Comparison of ENCODE assay signal across 22 mouse cellular contexts in genomic region chr7:49476163-49476562, GRCm38 (mm10).
DNase-seq lines count a peak whose midpoint lies in the region; ATAC-seq and TF ChIP-seq lines count a peak whose summit lies in the region.
"Had no signal": no experiment of that assay in that cellular context is flagged by ENCODE, and none has a peak within 500 bp of the region (broad histone marks: within the 10 kb centered on the region; RNA-seq: fewer than 3 reads in every experiment).

No protein-coding gene starts in this region.

- no peak overlapping the region for H3K9ac ChIP-seq in kidney, postnatal 0 days (ENCODE audit: low read depth, low read length)
- no peak overlapping the region for H3K9ac ChIP-seq in liver, embryonic 16.5 days (ENCODE audit: low read depth, low read length)
- H3K9ac ChIP-seq in liver, postnatal 0 days (replicated peaks) = no peak overlapping the region
- H3K9ac ChIP-seq in stomach, postnatal 0 days (ENCODE audit: low read length) = no peak overlapping the region
- H3K9ac ChIP-seq: embryonic facial prominence, embryonic 13.5 days; forebrain, embryonic 12.5 days; forebrain, embryonic 15.5 days; hindbrain, embryonic 14.5 days had no signal

- DNase-seq in kidney, postnatal 0 days (ENCODE audit: low spot score) = no peak
- DNase-seq in kidney, adult 11 months = no peak
- DNase-seq in liver, postnatal 0 days = no peak
- no peak for DNase-seq in stomach, postnatal 0 days (ENCODE audit: low spot score)
- no peak for DNase-seq in heart, embryonic 10.5 days (ENCODE audit: low spot score)
- DNase-seq: adrenal gland, adult 8-10 months; adrenal gland, postnatal 25 days; cerebellum, adult 11-12 months; cerebellum, adult 8-10 months; cerebellum, postnatal 36 days; gastrocnemius, postnatal 36 days; heart, adult 2 months had no signal

- no peak for TF ChIP-seq EP300 in liver, postnatal 0 days (IDR thresholded peaks at IDR 0.05; ENCODE audit: low read depth)
- TF ChIP-seq EP300 in stomach, postnatal 0 days (optimal IDR thresholded peaks at IDR 0.05) = no peak

- ATAC-seq in kidney, postnatal 0 days (replicated peaks; ENCODE audit: low FRiP score, low read depth) = no peak
- ATAC-seq in liver, embryonic 16.5 days (ENCODE audit: low read depth) = no peak
- no peak for ATAC-seq in liver, postnatal 0 days
- peak; percentile 60; the same call in 1 of the 2 replicates for ATAC-seq in stomach, postnatal 0 days (ENCODE audit: low FRiP score, low TSS enrichment)
- ATAC-seq: activated CD4-positive, CD25-positive, alpha-beta regulatory T cell, adult 4 months; forebrain, embryonic 15.5 days had no signal

- no peaks in the 10 kb centered on the region for H3K9me3 ChIP-seq in kidney, postnatal 0 days (replicated peaks; ENCODE audit: low read length)
- H3K9me3 ChIP-seq in liver, embryonic 16.5 days (replicated peaks; ENCODE audit: control insufficient read depth, low read length) = no peaks in the 10 kb centered on the region
- no peaks in the 10 kb centered on the region for H3K9me3 ChIP-seq in liver, postnatal 0 days (ENCODE audit: low read length)
- no peaks in the 10 kb centered on the region for H3K9me3 ChIP-seq in stomach, postnatal 0 days (ENCODE audit: control insufficient read depth, low read length)
- H3K9me3 ChIP-seq in heart, embryonic 10.5 days = no peaks in the 10 kb centered on the region
- H3K9me3 ChIP-seq: embryonic facial prominence, embryonic 10.5 days; embryonic facial prominence, embryonic 13.5 days; forebrain, embryonic 12.5 days; forebrain, embryonic 15.5 days had no signal

- WGBS in kidney, postnatal 0 days = 91% methylated on average over 8 of the region's 8 CpGs
- WGBS in liver, embryonic 16.5 days (ENCODE audit: insufficient replicate concordance) = 67% methylated on average over 8 of the region's 8 CpGs
- 73% methylated on average over 8 of the region's 8 CpGs for WGBS in liver, postnatal 0 days (ENCODE audit: insufficient replicate concordance)
- WGBS in stomach, postnatal 0 days = 93% methylated on average over 8 of the region's 8 CpGs
- WGBS in heart, embryonic 10.5 days = 86% methylated on average over 8 of the region's 8 CpGs

- TF ChIP-seq CTCF in kidney, postnatal 0 days (IDR thresholded peaks at IDR 0.05; ENCODE audit: low read depth) = no peak
- TF ChIP-seq CTCF in liver, postnatal 0 days (IDR thresholded peaks at IDR 0.05; ENCODE audit: low read depth) = no peak
- no peak for TF ChIP-seq CTCF in stomach, postnatal 0 days (IDR thresholded peaks at IDR 0.05; ENCODE audit: low read depth)

- 0 out of 2 replicates have a peak overlapping the region, but pooled peaks have one; percentile 4 for H3K27ac ChIP-seq in kidney, postnatal 0 days
- H3K27ac ChIP-seq in liver, embryonic 16.5 days (ENCODE audit: low read length) = peak overlapping the region; percentile 43; the same call in 1 of the 2 replicates
- no peak overlapping the region for H3K27ac ChIP-seq in liver, postnatal 0 days (ENCODE audit: low read depth)
- H3K27ac ChIP-seq in stomach, postnatal 0 days (replicated peaks) = no peak overlapping the region
- no peak overlapping the region for H3K27ac ChIP-seq in heart, embryonic 10.5 days
- H3K27ac ChIP-seq: embryonic facial prominence, embryonic 10.5 days; embryonic facial prominence, embryonic 13.5 days; forebrain, embryonic 12.5 days; forebrain, embryonic 15.5 days; heart, adult 2 months; hindbrain, embryonic 14.5 days; hindbrain, postnatal 0 days had no signal

- no peaks in the 10 kb centered on the region for H3K36me3 ChIP-seq in kidney, postnatal 0 days (ENCODE audit: insufficient read depth, low read length)
- no peaks in the 10 kb centered on the region for H3K36me3 ChIP-seq in liver, embryonic 16.5 days (ENCODE audit: control insufficient read depth, insufficient read depth)
- peaks cover 3% of the 10 kb centered on the region; the same call in 1 of the 2 replicates for H3K36me3 ChIP-seq in liver, postnatal 0 days (replicated peaks; ENCODE audit: insufficient read depth, low read length)
- no peaks in the 10 kb centered on the region; the same call in 1 of the 2 replicates for H3K36me3 ChIP-seq in stomach, postnatal 0 days (ENCODE audit: control insufficient read depth, insufficient read depth, low read length)
- no peaks in the 10 kb centered on the region for H3K36me3 ChIP-seq in heart, embryonic 10.5 days
- H3K36me3 ChIP-seq: embryonic facial prominence, embryonic 10.5 days; embryonic facial prominence, embryonic 13.5 days; forebrain, embryonic 12.5 days; forebrain, embryonic 15.5 days had no signal

- no peaks in the 10 kb centered on the region for H3K27me3 ChIP-seq in kidney, postnatal 0 days (ENCODE audit: insufficient read depth, low read length)
- H3K27me3 ChIP-seq in liver, embryonic 16.5 days (ENCODE audit: control insufficient read depth, insufficient read depth, low read depth, low read length) = no peaks in the 10 kb centered on the region
- H3K27me3 ChIP-seq in liver, postnatal 0 days (ENCODE audit: insufficient read depth, low read length) = no peaks in the 10 kb centered on the region
- no peaks in the 10 kb centered on the region for H3K27me3 ChIP-seq in stomach, postnatal 0 days (ENCODE audit: control insufficient read depth, insufficient read depth, low read length)
- H3K27me3 ChIP-seq in heart, embryonic 10.5 days (ENCODE audit: insufficient read depth, poor library complexity, severe bottlenecking) = no peaks in the 10 kb centered on the region
- H3K27me3 ChIP-seq: embryonic facial prominence, embryonic 13.5 days; forebrain, embryonic 12.5 days; forebrain, embryonic 15.5 days had no signal

- no peak overlapping the region for H3K4me3 ChIP-seq in kidney, postnatal 0 days (replicated peaks; ENCODE audit: low read depth, low read length)
- no peak overlapping the region for H3K4me3 ChIP-seq in liver, embryonic 16.5 days (ENCODE audit: low read depth, low read length)
- no peak overlapping the region for H3K4me3 ChIP-seq in liver, postnatal 0 days (ENCODE audit: low read depth, low read length)
- no peak overlapping the region for H3K4me3 ChIP-seq in stomach, postnatal 0 days (ENCODE audit: low read depth, low read length)
- H3K4me3 ChIP-seq in heart, embryonic 10.5 days = no peak overlapping the region
- H3K4me3 ChIP-seq: embryonic facial prominence, embryonic 10.5 days; embryonic facial prominence, embryonic 13.5 days; erythroblast, embryonic 14.5 days; forebrain, embryonic 12.5 days; forebrain, embryonic 15.5 days; heart, adult 2 months had no signal

- no peak overlapping the region for H3K4me2 ChIP-seq in kidney, postnatal 0 days (ENCODE audit: low read length)
- H3K4me2 ChIP-seq in liver, embryonic 16.5 days (ENCODE audit: low read depth, low read length) = no peak overlapping the region
- no peak overlapping the region for H3K4me2 ChIP-seq in liver, postnatal 0 days (ENCODE audit: low read depth, low read length)
- H3K4me2 ChIP-seq in stomach, postnatal 0 days (replicated peaks; ENCODE audit: low read depth) = no peak overlapping the region
- H3K4me2 ChIP-seq: embryonic facial prominence, embryonic 13.5 days; forebrain, embryonic 12.5 days; forebrain, embryonic 15.5 days; heart, embryonic 11.5 days; hindbrain, embryonic 14.5 days had no signal

- H3K4me1 ChIP-seq in kidney, postnatal 0 days (replicated peaks; ENCODE audit: insufficient read depth, low read length) = 0 out of 2 replicates have a peak, but pooled peaks cover 13% of the 10 kb centered on the region
- peaks cover 4% of the 10 kb centered on the region for H3K4me1 ChIP-seq in liver, embryonic 16.5 days (ENCODE audit: control insufficient read depth, low read depth, low read length)
- peaks cover 15% of the 10 kb centered on the region for H3K4me1 ChIP-seq in liver, postnatal 0 days (ENCODE audit: insufficient read depth)
- H3K4me1 ChIP-seq in stomach, postnatal 0 days (replicated peaks; ENCODE audit: control insufficient read depth, insufficient read depth) = peaks cover 6% of the 10 kb centered on the region; the same call in 1 of the 2 replicates
- peaks cover 47% of the 10 kb centered on the region for H3K4me1 ChIP-seq in heart, embryonic 10.5 days
- H3K4me1 ChIP-seq: forebrain, embryonic 15.5 days had no signal

Comparison
In these comparisons a context has a peak if more than half of its experiments do, and no peak if none do; other contexts are left out.
1. H3K27ac ChIP-seq: peak in kidney, postnatal 0 days (single experiment) and liver, embryonic 16.5 days (single experiment); none in liver, postnatal 0 days (single experiment), stomach, postnatal 0 days (single experiment) and heart, embryonic 10.5 days (single experiment).